Mouse (Mus musculus) intestine, embryonic 14.5 days (tissue): ENCODE measurements around the gene Ap1ar. TPM values are rescaled to one million over a fixed set of nuclear protein-coding genes. Genes with fewer than 3 reads are reported as not detected.

Source experiments
- ATAC-seq: fragments of 200-750 bp; cut with Nextera tagmentation; replicated peaks from 2 replicates; pipeline ENCODE4 v1.8.0; 2017; ENCODE audit warnings: low read depth, moderate number of reproducible peaks, moderate TSS enrichment, moderate library complexity; ENCODE audit not compliant: low FRiP score, low TSS enrichment
- DNase-seq: peaks from one replicate; pipeline ENCODE4 v3.0.0-alpha.2; 2018; ENCODE audit warnings: low spot score
- H3K27ac ChIP-seq: fragments of 300-500 bp; sonication (generic); 2 replicates; pipeline ENCODE4 v1.5.1; 2014; ENCODE audit warnings: low read depth, mild to moderate bottlenecking, control low read depth
- H3K27me3 ChIP-seq: fragments of 300-500 bp; sonication (generic); replicated peaks from 2 replicates; pipeline ENCODE4 v1.6.1; 2014; ENCODE audit warnings: low read length, control low read depth; ENCODE audit not compliant: control insufficient read depth, insufficient read depth
- H3K36me3 ChIP-seq: fragments of 300-500 bp; sonication (generic); 2 replicates; pipeline ENCODE4 v1.6.1; 2014; ENCODE audit warnings: low read length, control low read depth; ENCODE audit not compliant: control insufficient read depth, insufficient read depth
- H3K4me1 ChIP-seq: fragments of 300-500 bp; sonication (generic); replicated peaks from 2 replicates; pipeline ENCODE4 v1.6.1; 2014; ENCODE audit warnings: low read length, control low read depth, mixed read lengths; ENCODE audit not compliant: control insufficient read depth, insufficient read depth
- H3K4me2 ChIP-seq: fragments of 300-500 bp; sonication (generic); 2 replicates; pipeline ENCODE4 v1.6.1; 2014; ENCODE audit warnings: low read length
- H3K4me3 ChIP-seq: fragments of 300-500 bp; sonication (generic); 2 replicates; pipeline ENCODE4 v1.5.1; 2014; ENCODE audit warnings: low read depth, low read length, control low read depth, mixed read lengths
- H3K9ac ChIP-seq: fragments of 300-500 bp; sonication (generic); 2 replicates; pipeline ENCODE4 v1.6.1; 2014; ENCODE audit warnings: mild to moderate bottlenecking, low read length
- H3K9me3 ChIP-seq: fragments of 300-500 bp; sonication (generic); 2 replicates; pipeline ENCODE4 v1.6.1; 2016; ENCODE audit warnings: low read length, control low read depth; ENCODE audit not compliant: control insufficient read depth
- WGBS: fragments of 180-500 bp; shearing (Covaris S2); extraction: QIAGEN DNeasy Blood & Tissue Kit; methylation state at CpG from one replicate; pipeline ENCODE4 v1.1.7; 2014; 5-methylcytosine and 5-hydroxymethylcytosine counted together
- polyA plus RNA-seq: library from polyadenylated mRNA; unstranded; fragments of >200 nt; fragmentation: Nextera tagmentation; extraction: Ambion mirVana; gene quantifications from 2 replicates; pipeline ENCODE4 v1.2.1, GENCODE M21; 2014

The Ap1ar gene
- polyA plus RNA-seq, 1 experiment from 2014 or later = 65.5 TPM

- no peaks in the 10 kb centered on the region for H3K9me3 ChIP-seq
- no peak overlapping the region for H3K27ac ChIP-seq
- H3K4me2 ChIP-seq = no peak overlapping the region
- DNase-seq (no peak), ATAC-seq (no peak)
- H3K4me1 ChIP-seq = no peaks in the 10 kb centered on the region
- 89% methylated on average over 11 of the region's 11 CpGs for WGBS
- no peak overlapping the region for H3K9ac ChIP-seq
- H3K36me3 ChIP-seq = no peaks in the 10 kb centered on the region
- H3K27me3 ChIP-seq = no peaks in the 10 kb centered on the region
- no peak overlapping the region for H3K4me3 ChIP-seq
Measured at GRCm38 (mm10) chr3:127769146-127769545, 68.2 kb downstream of the Ap1ar start.

GRCm38 (mm10) chr3:127765971-127766370, 71.4 kb downstream of the Ap1ar start:
- 66% methylated on average over 3 of the region's 3 CpGs for WGBS
- Histone ChIP-seq H3K4me2 (no peak overlapping the region), H3K27ac (no peak overlapping the region), H3K4me1 (no peaks in the 10 kb centered on the region), H3K9ac (no peak overlapping the region), H3K4me3 (no peak overlapping the region), H3K36me3 (no peaks in the 10 kb centered on the region), H3K27me3 (no peaks in the 10 kb centered on the region), H3K9me3 (no peaks in the 10 kb centered on the region)
- DNase-seq = no peak
- ATAC-seq = no peak

GRCm38 (mm10) chr3:127764541-127764940, 72.8 kb downstream of the Ap1ar start:
- no peak overlapping the region for H3K4me3 ChIP-seq
- WGBS = 62% methylated on average over 5 of the region's 5 CpGs
- ATAC-seq (no peak), DNase-seq (no peak)
- no peaks in the 10 kb centered on the region for H3K9me3 ChIP-seq
- no peak overlapping the region for H3K4me2 ChIP-seq
- H3K9ac ChIP-seq = no peak overlapping the region
- H3K27ac ChIP-seq = no peak overlapping the region
- 0 out of 2 replicates have a peak, but pooled peaks cover 5% of the 10 kb centered on the region for H3K27me3 ChIP-seq
- no peaks in the 10 kb centered on the region for H3K4me1 ChIP-seq
- no peaks in the 10 kb centered on the region for H3K36me3 ChIP-seq

GRCm38 (mm10) chr3:127763076-127763612, 74.2 kb downstream of the Ap1ar start:
- H3K4me3 ChIP-seq = no peak overlapping the region

GRCm38 (mm10) chr3:127762403-127762802, 74.9 kb downstream of the Ap1ar start:
- no peak overlapping the region for H3K27ac ChIP-seq
- H3K9me3 ChIP-seq = no peaks in the 10 kb centered on the region
- WGBS = 62% methylated on average over 8 of the region's 8 CpGs
- H3K36me3 ChIP-seq = no peaks in the 10 kb centered on the region
- no peaks in the 10 kb centered on the region for H3K4me1 ChIP-seq
- no peak for DNase-seq
- H3K4me2 ChIP-seq = no peak overlapping the region
- H3K27me3 ChIP-seq = peaks cover 14% of the 10 kb centered on the region; the same call in 1 of the 2 replicates
- H3K4me3 ChIP-seq = no peak overlapping the region
- no peak overlapping the region for H3K9ac ChIP-seq
- ATAC-seq = no peak

More at GRCm38 (mm10) chr3:127763076-127763612, 74.2 kb downstream of the Ap1ar start:
- peak; percentile 77 for DNase-seq
- Histone ChIP-seq H3K27ac (no peak overlapping the region), H3K9me3 (no peaks in the 10 kb centered on the region), H3K27me3 (peaks cover 11% of the 10 kb centered on the region; the same call in 1 of the 2 replicates), H3K4me2 (no peak overlapping the region), H3K9ac (no peak overlapping the region), H3K4me1 (no peaks in the 10 kb centered on the region), H3K36me3 (no peaks in the 10 kb centered on the region)
- 27% methylated on average over 7 of the region's 7 CpGs for WGBS
- ATAC-seq = no peak

GRCm38 (mm10) chr3:127759212-127759611, 78.1 kb downstream of the Ap1ar start:
- H3K4me3 ChIP-seq = no peak overlapping the region
- no peak overlapping the region for H3K4me2 ChIP-seq
- ATAC-seq (no peak), DNase-seq (peak; percentile 59)
- no peak overlapping the region for H3K27ac ChIP-seq
- no peaks in the 10 kb centered on the region for H3K9me3 ChIP-seq
- H3K4me1 ChIP-seq = no peaks in the 10 kb centered on the region
- H3K9ac ChIP-seq = no peak overlapping the region
- H3K27me3 ChIP-seq = peaks cover 14% of the 10 kb centered on the region; the same call in 1 of the 2 replicates
- WGBS = 19% methylated on average over 8 of the region's 8 CpGs
- H3K36me3 ChIP-seq = no peaks in the 10 kb centered on the region

- no peak overlapping the region for H3K4me3 ChIP-seq
- no peak overlapping the region for H3K9ac ChIP-seq
- H3K27me3 ChIP-seq = peaks cover 14% of the 10 kb centered on the region; the same call in 1 of the 2 replicates
- H3K9me3 ChIP-seq = no peaks in the 10 kb centered on the region
- no peaks in the 10 kb centered on the region for H3K36me3 ChIP-seq
- ATAC-seq = no peak
- no peak overlapping the region for H3K27ac ChIP-seq
- 54% methylated on average over 4 of the region's 4 CpGs for WGBS
- no peak for DNase-seq
- no peak overlapping the region for H3K4me2 ChIP-seq
- H3K4me1 ChIP-seq = no peaks in the 10 kb centered on the region
Measured at GRCm38 (mm10) chr3:127758806-127759205, 78.5 kb downstream of the Ap1ar start.

GRCm38 (mm10) chr3:127757886-127758301, 79.4 kb downstream of the Ap1ar start:
- Histone ChIP-seq H3K4me2 (no peak overlapping the region), H3K9me3 (no peaks in the 10 kb centered on the region), H3K9ac (no peak overlapping the region), H3K4me1 (no peaks in the 10 kb centered on the region), H3K36me3 (no peaks in the 10 kb centered on the region), H3K4me3 (no peak overlapping the region), H3K27me3 (peaks cover 14% of the 10 kb centered on the region; the same call in 1 of the 2 replicates), H3K27ac (no peak overlapping the region)
- no peak for ATAC-seq
- no peak for DNase-seq
